Mouse (Mus musculus) kidney, postnatal 10 days (tissue): ENCODE data around the gene Fbxo31.

Source experiments
- DNase-seq: peaks from one replicate; pipeline ENCODE4 v3.0.0; 2021; ENCODE audit warnings: mixed read lengths

Gene Fbxo31

GRCm38 (mm10) chr8:121588750-121589149 is 10.1 kb upstream of the Fbxo31 start:
- no peak for DNase-seq

GRCm38 (mm10) chr8:121585159-121585825 is 6.7 kb upstream of the Fbxo31 start:
- DNase-seq: peak; percentile 100

GRCm38 (mm10) chr8:121584730-121585129 is 6.1 kb upstream of the Fbxo31 start:
- no peak for DNase-seq

GRCm38 (mm10) chr8:121583653-121584052 is 5.0 kb upstream of the Fbxo31 start:
- DNase-seq: no peak

GRCm38 (mm10) chr8:121580465-121580864 is 1.9 kb upstream of the Fbxo31 start:
- no peak for DNase-seq

GRCm38 (mm10) chr8:121577751-121578675 is 593 bp downstream of the Fbxo31 start:
- peak; percentile 42 for DNase-seq

GRCm38 (mm10) chr8:121575661-121576060 is 2.9 kb downstream of the Fbxo31 start:
- no peak for DNase-seq

GRCm38 (mm10) chr8:121573275-121573674 is 5.3 kb downstream of the Fbxo31 start:
- DNase-seq: peak; percentile 74

- DNase-seq: no peak
Measured at GRCm38 (mm10) chr8:121572121-121572520, 6.5 kb downstream of the Fbxo31 start.

GRCm38 (mm10) chr8:121570801-121571200 is 7.8 kb downstream of the Fbxo31 start:
- no peak for DNase-seq

GRCm38 (mm10) chr8:121570335-121570734 is 8.3 kb downstream of the Fbxo31 start:
- DNase-seq: no peak

- DNase-seq: no peak
Measured at GRCm38 (mm10) chr8:121568321-121568720, 10.3 kb downstream of the Fbxo31 start.

GRCm38 (mm10) chr8:121563701-121564100 is 14.9 kb downstream of the Fbxo31 start:
- DNase-seq: no peak

- no peak for DNase-seq
Measured at GRCm38 (mm10) chr8:121562941-121563351, 15.7 kb downstream of the Fbxo31 start.

GRCm38 (mm10) chr8:121561636-121562345 is 16.8 kb downstream of the Fbxo31 start:
- DNase-seq: peak; percentile 63

- DNase-seq: no peak
Measured at GRCm38 (mm10) chr8:121560432-121561100, 18.0 kb downstream of the Fbxo31 start.

GRCm38 (mm10) chr8:121559801-121560200 is 18.8 kb downstream of the Fbxo31 start:
- no peak for DNase-seq

GRCm38 (mm10) chr8:121558538-121558937 is 20.1 kb downstream of the Fbxo31 start:
- DNase-seq: no peak

- no peak for DNase-seq
Measured at GRCm38 (mm10) chr8:121557746-121558145, 20.9 kb downstream of the Fbxo31 start.

- DNase-seq: no peak
Measured at GRCm38 (mm10) chr8:121553831-121554475, 24.7 kb downstream of the Fbxo31 start.

GRCm38 (mm10) chr8:121552506-121552905 is 26.1 kb downstream of the Fbxo31 start:
- DNase-seq: no peak
